Mouse (Mus musculus) ES-E14 (cell line): ENCODE results near the gene Rps6.

Source experiments
- HCFC1 ChIP-seq: IDR thresholded peaks from 2 replicates; pipeline ENCODE4 v1.6.1; 2012; ENCODE audit warnings: low read length, inconsistent platforms, borderline replicate concordance; ENCODE audit not compliant: insufficient read depth
- ZC3H11A ChIP-seq: IDR thresholded peaks from 2 replicates; pipeline ENCODE4 v1.6.1; 2012; ENCODE audit warnings: low read depth, mild to moderate bottlenecking, inconsistent platforms, low read length, borderline replicate concordance

DNA sequence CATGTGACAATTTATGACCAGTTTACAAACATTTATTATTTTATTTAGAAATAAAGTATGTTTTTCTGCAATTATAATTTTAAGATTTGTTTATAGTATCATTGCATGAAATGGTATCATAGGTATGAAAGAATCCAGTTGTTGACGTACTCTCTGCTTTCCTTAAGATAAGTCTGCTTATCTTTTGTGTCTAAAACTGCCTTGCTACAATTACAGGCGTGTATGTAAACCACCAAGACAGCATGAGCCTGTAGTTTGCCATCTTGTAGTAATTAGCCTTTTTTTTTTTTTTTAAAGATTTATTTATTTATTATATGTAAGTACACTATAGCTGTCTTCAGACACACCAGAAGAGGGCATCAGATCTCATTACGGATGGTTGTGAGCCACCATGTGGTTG lies 42.4 kb downstream of the Rps6 start:
- TF ChIP-seq HCFC1 (no peak), ZC3H11A (no peak)
